Mouse (Mus musculus) large intestine, adult 2 months (tissue): ENCODE measurements at regions not wholly inside any gene's neighbourhood (a gene's known extent, or its start where the extent isn't known, plus 50 kb on each side); places are given as distances from the start of the nearest gene placed in this dataset.
A peak's percentile ranks its signal among the peaks of the same experiment; 100 is the strongest.

Experiments
- DNase-seq: peaks from one replicate; pipeline ENCODE4 v3.0.0-alpha.2; 2012; ENCODE audit warnings: low read depth, low spot score
- WGBS: fragments of 180-500 bp; shearing (Covaris S2); methylation state at CpG from one replicate; pipeline ENCODE4 v1.1.7; 2018; 5-methylcytosine and 5-hydroxymethylcytosine counted together

- DNase-seq, result no peak
- 33% methylated on average over 3 of the region's 3 CpGs for WGBS
Measured at GRCm38 (mm10) chr1:12288521-12288920, 874.6 kb downstream of the A830018L16Rik start.

DNA sequence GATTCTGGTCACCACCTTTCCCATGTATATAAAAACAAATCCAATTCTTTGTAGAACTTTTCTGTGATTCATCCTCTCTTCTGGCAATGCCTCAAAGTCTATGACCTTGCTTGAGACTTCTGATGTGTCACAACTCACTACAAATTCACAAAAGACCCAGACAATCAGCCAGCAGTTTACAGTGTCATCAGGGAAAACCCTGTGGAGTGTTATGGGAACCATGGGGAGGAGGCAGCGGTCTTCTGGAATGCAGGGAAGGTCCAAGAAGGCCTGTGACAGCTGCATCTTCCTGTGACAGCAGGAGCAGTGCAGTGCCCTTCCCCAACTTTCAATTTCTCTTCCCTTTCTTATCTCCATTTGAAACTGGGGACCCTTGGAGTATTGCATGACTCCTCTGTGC, 877.9 kb downstream of the A830018L16Rik start:
- no peak for DNase-seq
- 64% methylated on average over 1 of the region's 1 CpGs for WGBS

GRCm38 (mm10) chr1:12318029-12318428, 904.1 kb downstream of the A830018L16Rik start:
- DNase-seq, result no peak
- WGBS, result 72% methylated on average over 2 of the region's 2 CpGs

GRCm38 (mm10) chr1:12334186-12334585, 920.3 kb downstream of the A830018L16Rik start:
- no peak for DNase-seq
- WGBS, result 80% methylated on average over 4 of the region's 4 CpGs

DNA sequence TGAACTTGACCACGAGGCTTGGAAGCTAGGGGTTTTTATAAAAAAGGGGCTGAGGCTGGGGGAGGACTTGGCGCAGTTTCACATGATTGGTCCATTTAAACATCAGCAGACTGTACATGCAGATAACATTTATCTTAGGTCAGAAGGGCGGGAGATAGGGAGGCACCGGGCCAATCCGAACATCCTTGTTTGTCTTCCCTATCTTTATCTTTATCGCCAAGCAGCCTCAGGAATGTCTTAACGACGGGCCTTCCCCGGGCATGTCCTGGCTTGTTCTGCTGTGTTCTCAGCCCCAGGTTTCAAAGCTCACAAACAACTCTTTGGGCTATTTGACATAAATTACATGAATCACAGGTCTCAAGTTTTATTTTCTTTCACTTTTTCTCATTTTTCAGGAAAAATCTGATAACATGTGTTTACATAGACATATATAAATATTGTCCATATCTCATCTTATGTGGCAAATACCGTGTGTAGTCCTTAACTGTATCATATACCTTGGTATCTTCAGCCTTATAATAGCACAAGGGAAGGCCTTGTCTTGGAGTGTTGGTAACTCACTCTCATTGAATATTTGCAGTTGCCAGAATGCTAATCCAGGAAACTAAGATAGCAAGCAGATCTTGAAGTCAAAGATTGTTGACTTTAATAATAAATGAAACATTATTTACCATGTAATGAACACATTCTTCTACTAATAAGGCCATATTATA, 931.0 kb downstream of the A830018L16Rik start:
- DNase-seq, result no peak
- 64% methylated on average over 10 of the region's 10 CpGs for WGBS

DNA sequence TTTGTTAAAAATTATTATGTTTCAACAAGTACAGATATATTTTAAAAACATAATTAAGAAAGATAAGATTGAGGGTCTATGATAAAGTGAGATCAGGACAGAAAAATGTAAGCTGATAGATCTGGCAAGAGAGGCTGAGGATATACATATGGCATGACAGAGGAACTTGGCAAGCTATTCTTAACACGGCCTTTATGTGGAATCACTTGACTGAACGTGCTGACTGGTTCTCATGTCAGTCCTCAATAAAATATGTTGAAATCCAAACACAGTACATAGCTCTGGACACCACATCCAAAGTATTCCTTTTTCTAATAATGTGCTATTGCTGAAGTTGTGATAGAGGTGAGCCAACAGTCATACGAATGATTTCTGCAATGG, 931.5 kb downstream of the A830018L16Rik start:
- DNase-seq, result no peak
- WGBS, result 68% methylated on average over 3 of the region's 3 CpGs

DNA sequence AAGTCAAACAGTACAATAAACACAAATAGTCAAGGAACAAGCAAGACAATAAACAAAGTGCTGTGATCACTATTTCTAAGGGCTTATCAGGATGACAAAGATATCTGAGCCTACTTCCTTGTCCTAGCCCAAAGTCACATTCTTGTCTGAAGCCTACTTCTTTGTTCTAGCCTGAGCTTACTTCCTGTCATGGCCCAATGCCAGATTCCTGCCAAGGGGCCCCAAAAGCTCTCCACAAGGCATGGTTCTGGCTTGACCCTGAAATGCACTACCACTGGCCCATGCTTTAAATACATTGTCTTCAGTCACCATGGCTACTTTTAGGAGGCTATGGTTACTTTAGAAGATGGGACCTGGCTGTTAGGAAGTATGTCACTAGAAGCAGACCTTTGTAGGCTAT, 940.6 kb downstream of the A830018L16Rik start:
- DNase-seq, result no peak

- WGBS, result 91% methylated on average over 6 of the region's 6 CpGs
- no peak for DNase-seq
Measured at GRCm38 (mm10) chr1:12367872-12368271, 954.0 kb downstream of the A830018L16Rik start.

GRCm38 (mm10) chr1:12372968-12373367, 959.1 kb downstream of the A830018L16Rik start:
- no peak for DNase-seq

- no peak for DNase-seq
- 19% methylated on average over 7 of the region's 7 CpGs for WGBS
Measured at GRCm38 (mm10) chr1:12398146-12398884, 984.4 kb downstream of the A830018L16Rik start.

DNA sequence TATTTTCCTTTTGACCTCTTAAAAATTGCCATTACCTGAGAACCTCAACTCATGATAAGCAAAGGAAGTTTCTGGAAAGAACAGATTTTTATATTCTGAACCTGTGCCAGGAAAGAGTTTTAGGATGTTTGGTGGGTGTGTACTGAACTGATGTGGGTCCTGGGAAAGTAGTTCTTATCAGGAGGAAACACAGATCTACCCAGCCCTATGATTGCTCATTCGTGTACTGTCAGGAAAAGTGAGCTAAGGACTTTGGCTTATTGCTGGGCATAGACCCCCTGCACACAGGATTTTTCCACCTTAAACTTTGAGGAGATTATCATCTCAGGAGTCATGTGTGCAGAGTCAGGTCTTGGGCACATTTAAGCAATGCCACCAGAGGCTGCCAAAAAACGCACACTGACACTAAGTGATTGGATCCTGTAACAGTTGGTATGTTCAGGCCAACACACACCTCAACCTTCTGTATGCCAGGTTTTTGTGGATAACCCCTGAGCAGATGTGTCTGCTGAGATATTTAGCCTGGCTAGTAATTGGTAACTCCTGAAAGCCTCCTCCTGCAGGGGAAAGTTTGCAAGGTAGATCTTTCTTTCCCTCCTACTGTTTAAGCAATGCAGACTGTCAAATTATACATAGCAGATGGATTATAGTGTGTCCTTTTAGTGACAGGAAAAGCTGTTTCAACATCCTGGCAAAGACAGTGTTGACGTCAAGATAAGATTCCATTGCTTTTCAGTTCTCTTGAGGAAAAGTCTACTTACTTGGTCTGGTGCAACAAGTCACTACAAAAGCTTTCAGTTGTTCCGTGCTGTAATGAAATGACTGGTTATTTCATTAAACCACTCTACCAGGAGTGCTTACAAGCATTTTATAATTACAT, 991.7 kb downstream of the A830018L16Rik start:
- DNase-seq, result no peak

GRCm38 (mm10) chr1:12409738-12410523, 996.0 kb downstream of the A830018L16Rik start:
- no peak for DNase-seq
- 87% methylated on average over 6 of the region's 6 CpGs for WGBS

More for the DNA sequence above, 991.7 kb downstream of the A830018L16Rik start:
- 26% methylated on average over 4 of the region's 4 CpGs for WGBS

DNA sequence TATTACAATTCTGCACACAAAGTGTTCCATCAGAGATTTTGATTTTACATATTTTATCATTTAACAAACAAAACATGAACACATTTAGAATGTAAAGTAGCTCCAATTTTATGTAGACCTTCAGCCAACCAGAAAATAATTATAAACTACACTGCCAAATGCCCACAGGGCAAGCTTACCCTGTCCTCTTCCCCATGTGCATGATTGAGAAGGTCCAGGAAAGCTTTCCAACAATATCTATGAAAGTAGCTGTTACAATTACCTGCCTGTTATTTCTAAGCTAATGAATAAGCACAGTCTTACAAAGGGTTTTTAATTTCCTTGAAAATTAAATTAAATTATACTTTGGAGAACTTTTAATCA, 996.6 kb downstream of the A830018L16Rik start:
- no peak for DNase-seq

DNA sequence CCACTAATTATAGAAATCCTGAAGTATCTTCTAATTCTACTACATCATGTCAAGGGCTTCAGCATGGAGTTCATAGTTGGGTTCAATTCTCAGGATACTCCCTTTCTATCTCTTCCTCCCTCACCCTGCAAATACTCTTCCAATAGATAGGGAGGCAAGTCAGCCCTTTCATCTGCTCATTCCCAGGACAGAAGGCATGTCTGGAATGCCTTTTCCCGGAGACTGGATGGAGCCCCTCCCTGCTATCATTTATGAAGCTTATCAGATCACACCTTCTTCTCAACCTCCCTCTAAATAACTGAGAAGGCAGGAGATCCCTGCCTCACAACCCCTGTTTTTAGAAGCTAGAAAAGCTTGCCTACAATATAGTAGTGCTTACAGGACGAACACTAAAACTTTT, 1010.6 kb downstream of the A830018L16Rik start:
- WGBS, result 41% methylated on average over 2 of the region's 2 CpGs
- DNase-seq, result no peak

- WGBS, result 44% methylated on average over 2 of the region's 2 CpGs
- no peak for DNase-seq
Measured at GRCm38 (mm10) chr1:12437894-12438293, 1024.0 kb downstream of the A830018L16Rik start.

DNA sequence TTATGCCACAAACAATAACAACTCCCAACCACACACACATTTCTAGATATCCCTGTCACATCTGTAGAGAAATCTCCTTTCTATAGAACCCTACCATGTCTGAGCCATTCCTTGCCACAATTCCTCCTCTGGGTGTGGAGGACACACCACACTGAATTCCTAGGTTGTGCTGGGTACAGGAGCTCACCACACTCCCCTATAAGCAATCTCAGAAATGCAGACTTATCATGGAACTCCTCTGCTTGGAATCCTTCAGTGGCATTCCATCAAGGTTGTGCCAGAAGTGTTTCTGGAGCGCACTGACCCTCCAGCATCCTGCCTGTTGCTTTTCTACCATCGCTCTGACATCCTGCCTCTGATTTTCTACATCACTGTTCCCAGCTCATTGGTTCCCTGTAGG, 1052.3 kb downstream of the A830018L16Rik start:
- 94% methylated on average over 2 of the region's 2 CpGs for WGBS
- no peak for DNase-seq

DNA sequence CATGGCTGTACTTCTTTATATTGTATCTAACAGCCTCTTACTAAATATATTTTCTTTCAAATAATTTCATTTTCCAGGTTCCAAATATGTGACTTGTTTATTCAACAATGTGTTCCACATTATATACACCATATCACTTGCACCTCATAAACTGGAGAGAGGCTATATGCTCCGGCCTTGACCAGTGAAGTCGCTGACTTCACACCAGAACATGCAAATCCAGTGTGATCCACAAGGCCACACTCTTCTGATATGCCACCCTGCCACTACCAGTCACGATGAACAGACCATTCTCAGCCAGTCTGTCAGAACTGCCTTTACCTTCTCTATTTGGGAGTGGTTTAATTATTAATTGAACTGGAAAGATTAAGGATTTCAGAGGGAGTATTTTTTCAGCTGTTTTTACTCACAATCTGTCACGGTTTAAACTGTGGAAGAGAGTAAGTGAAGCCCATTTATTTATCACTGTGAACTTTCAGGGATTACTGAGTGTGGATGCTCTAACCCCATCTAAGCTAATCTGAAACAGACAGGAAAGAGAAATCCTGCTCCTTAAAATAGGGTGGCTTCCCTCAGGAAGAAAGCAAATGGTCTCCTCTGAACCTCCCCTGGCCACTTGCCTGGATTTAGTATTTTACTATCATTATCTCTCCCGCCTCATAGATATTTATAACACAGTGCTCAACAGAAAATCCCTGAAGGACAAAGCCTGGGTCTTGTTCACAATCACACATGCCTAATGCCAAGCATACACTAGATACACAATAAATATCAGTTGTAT, 1065.3 kb downstream of the A830018L16Rik start:
- no peak for DNase-seq
- 40% methylated on average over 5 of the region's 5 CpGs for WGBS

- 41% methylated on average over 3 of the region's 3 CpGs for WGBS
- peak; percentile 3 for DNase-seq
Measured at GRCm38 (mm10) chr1:12500442-12500841, 1086.5 kb downstream of the A830018L16Rik start.

DNA sequence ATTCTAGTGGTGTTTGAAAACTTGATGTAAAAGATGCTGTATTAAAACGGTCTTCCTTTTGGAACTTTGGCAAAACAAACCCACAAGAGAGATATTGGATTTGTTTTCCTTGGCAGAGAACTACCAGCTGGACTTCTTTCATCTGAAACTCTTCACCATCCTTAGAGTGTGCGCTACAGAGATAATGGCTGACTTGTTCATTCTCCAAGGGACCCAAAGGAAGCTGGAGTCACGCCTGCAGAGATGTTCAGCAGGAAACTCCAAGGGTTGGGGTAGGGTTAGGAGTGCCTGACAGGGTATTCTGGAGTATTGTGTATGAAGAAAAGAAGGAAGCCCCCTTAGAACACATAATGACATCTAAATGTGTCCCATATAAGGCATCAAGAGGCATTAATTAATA, 1094.1 kb downstream of the A830018L16Rik start:
- no peak for DNase-seq
- 60% methylated on average over 3 of the region's 3 CpGs for whole genome bisulfite sequencing
